Mouse (Mus musculus) midbrain, embryonic 11.5 days (tissue): Measurements from ENCODE around the gene Dvl2. TPM values are rescaled to one million over a fixed set of nuclear protein-coding genes. Genes with fewer than 3 reads are reported as not detected.
"Not testable (repeated sequence)": the region's sequence is repeated elsewhere in the genome, so short reads cannot be mapped to it uniquely, and the experiment has no call there.

Experiments used
- ATAC-seq: fragments of 200-750 bp; cut with Nextera tagmentation; 2 replicates; pipeline ENCODE4 v1.8.0; 2017; ENCODE audit warnings: moderate TSS enrichment, moderate library complexity; ENCODE audit not compliant: low FRiP score
- DNase-seq: peaks from one replicate; pipeline ENCODE4 v3.0.0; 2015; ENCODE audit warnings: low spot score; ENCODE audit errors: missing footprints
- H3K27ac ChIP-seq: fragments of 300-500 bp; sonication (generic); 2 replicates; pipeline ENCODE4 v1.5.1; 2014; ENCODE audit warnings: low read depth, low read length
- H3K27me3 ChIP-seq: fragments of 300-500 bp; sonication (generic); 2 replicates; pipeline ENCODE4 v1.6.1; 2014; ENCODE audit warnings: mild to moderate bottlenecking, low read length, moderate library complexity, mixed read lengths; ENCODE audit not compliant: control insufficient read depth, insufficient read depth
- H3K36me3 ChIP-seq: fragments of 300-500 bp; sonication (generic); 2 replicates; pipeline ENCODE4 v1.6.1; 2014; ENCODE audit warnings: mild to moderate bottlenecking, low read length, moderate library complexity, mixed read lengths; ENCODE audit not compliant: control insufficient read depth, insufficient read depth
- H3K4me1 ChIP-seq: fragments of 300-500 bp; sonication (generic); 2 replicates; pipeline ENCODE4 v1.6.1; 2014; ENCODE audit warnings: low read length; ENCODE audit not compliant: control insufficient read depth, insufficient read depth
- H3K4me2 ChIP-seq: fragments of 300-500 bp; sonication (generic); 2 replicates; pipeline ENCODE4 v1.6.1; 2014; ENCODE audit warnings: mild to moderate bottlenecking, moderate library complexity
- H3K4me3 ChIP-seq: fragments of 300-500 bp; sonication (generic); 2 replicates; pipeline ENCODE4 v1.5.1; 2014; ENCODE audit warnings: low read depth, low read length
- H3K9ac ChIP-seq: fragments of 300-500 bp; sonication (generic); 2 replicates; pipeline ENCODE4 v1.6.1; 2014; ENCODE audit warnings: low read length
- H3K9me3 ChIP-seq: fragments of 300-500 bp; sonication (generic); 2 replicates; pipeline ENCODE4 v1.6.1; 2016; ENCODE audit warnings: low read length; ENCODE audit not compliant: control insufficient read depth
- WGBS: fragments of 180-500 bp; shearing (Covaris S2); extraction: QIAGEN DNeasy Blood & Tissue Kit; methylation state at CpG from one replicate; pipeline ENCODE4 v1.1.7; 2014; 5-methylcytosine and 5-hydroxymethylcytosine counted together
- polyA plus RNA-seq: library from polyadenylated mRNA; unstranded; fragments of >200 nt; fragmentation: Nextera tagmentation; extraction: Ambion mirVana; gene quantifications from 2 replicates; pipeline ENCODE4 v1.2.1, GENCODE M21; 2014

The Dvl2 gene
- polyA plus RNA-seq = 29.0 and 30.0 TPM in 2 replicates

DNA sequence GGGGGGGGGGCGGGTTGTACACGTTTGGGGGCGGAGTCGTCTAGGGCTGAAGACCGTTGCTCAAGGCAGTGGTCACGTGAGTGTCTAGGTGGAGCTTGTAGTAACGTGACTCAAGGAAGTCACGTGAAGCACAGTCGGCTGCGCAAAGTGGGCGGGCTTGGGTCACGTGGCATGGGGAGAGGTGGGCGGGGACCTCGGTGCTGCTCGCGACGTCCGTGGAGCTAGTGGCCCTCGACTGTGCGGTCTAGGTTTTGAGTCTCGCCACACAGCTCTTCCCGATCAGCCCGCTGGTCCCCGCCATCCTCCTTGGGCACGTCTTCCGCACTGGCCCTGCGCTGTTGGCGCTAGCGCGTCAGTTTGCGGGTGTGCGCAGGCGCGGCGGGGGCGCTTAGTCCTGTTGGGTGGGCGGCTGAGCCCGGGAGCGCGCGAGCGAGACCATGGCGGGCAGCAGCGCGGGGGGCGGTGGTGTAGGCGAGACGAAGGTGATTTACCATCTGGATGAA, at the start of gene Dvl2:
TSS of gene Dvl2 (plus strand) at position 200 of the 503 bp plus-strand sequence.
- H3K9ac ChIP-seq = peak within 1 kb of the TSS; percentile 90
- no peaks in the 10 kb centered on the region for H3K9me3 ChIP-seq
- H3K4me1 ChIP-seq = peaks cover 29% of the 10 kb centered on the region
- peak within 1 kb of the TSS; percentile 81 for H3K4me3 ChIP-seq
- peaks cover 16% of the 10 kb centered on the region for H3K36me3 ChIP-seq
- H3K27me3 ChIP-seq = no peaks in the 10 kb centered on the region
- ATAC-seq = peak; percentile 68
- DNase-seq = peak; percentile 98
- H3K27ac ChIP-seq = peak within 1 kb of the TSS; percentile 94
- under 1% methylated on average over 46 of the region's 48 CpGs for WGBS
- peak within 1 kb of the TSS; percentile 92 for H3K4me2 ChIP-seq

DNA sequence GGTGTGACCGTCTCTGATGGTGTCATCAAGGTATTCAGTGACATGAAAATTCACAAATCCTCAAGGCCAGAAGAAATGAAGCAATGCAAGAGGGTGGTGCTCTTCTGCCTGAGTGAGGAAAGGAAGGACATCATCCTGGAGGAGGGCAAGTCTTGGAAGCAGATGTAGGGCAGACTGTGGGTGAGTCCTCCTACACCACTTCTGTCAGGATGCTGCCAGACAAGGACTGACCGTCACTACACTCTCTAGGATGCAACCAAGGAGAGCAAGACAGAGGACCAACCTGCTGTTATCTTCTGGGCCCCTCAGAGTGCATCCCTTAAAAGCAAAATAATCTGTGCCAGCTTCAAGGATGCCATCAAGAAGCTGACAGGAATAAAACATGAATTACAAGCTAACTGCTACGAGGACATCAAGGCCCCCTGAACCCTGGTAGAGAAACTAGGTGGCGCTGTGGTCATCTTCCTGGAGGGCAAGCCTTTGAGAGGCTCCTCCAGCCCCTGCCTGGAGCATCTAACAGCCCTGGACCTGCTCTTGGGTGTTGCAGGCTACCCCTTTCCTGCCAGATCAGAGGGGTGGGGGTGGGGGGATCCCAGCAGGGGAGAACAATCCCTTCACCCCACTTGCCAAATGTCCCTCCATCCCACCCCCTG, 49.5 kb upstream of the Dvl2 start:
- Histone ChIP-seq H3K36me3 (no peaks in the 10 kb centered on the region), H3K27me3 (no peaks in the 10 kb centered on the region), H3K4me1 (peaks cover 9% of the 10 kb centered on the region), H3K27ac (no peak overlapping the region), H3K4me3 (no peak overlapping the region), H3K9me3 (no peaks in the 10 kb centered on the region), H3K9ac (no peak overlapping the region), H3K4me2 (no peak overlapping the region)
- 47% methylated on average over 4 of the region's 4 CpGs for WGBS
- DNase-seq = peak; percentile 87
- no peak for ATAC-seq

DNA sequence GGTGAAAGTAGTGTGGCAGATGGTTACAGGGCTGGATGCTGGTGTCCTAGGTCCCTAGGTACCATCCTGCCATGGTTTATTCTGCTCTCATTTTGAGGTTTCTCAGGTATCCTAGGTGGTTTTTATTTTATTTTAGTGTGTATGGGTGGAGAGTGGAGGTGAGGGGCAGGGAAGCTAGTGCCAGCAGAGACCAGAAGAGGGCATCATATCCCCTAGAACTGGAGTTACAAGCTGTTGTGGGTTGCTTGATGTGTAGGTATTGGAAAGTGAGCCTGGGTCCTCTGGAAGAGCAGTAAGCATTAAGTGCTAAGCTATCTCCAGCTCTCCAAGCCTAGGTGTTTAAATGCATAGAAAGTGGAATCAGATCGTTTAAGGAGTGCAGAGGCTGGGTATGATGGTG, 48.1 kb upstream of the Dvl2 start:
- peaks cover 9% of the 10 kb centered on the region for H3K4me1 ChIP-seq
- no peak overlapping the region for H3K4me2 ChIP-seq
- no peak overlapping the region for H3K4me3 ChIP-seq
- no peak overlapping the region for H3K27ac ChIP-seq
- no peaks in the 10 kb centered on the region for H3K9me3 ChIP-seq
- WGBS = 52% methylated on average over 1 of the region's 1 CpGs
- no peaks in the 10 kb centered on the region for H3K36me3 ChIP-seq
- H3K27me3 ChIP-seq = no peaks in the 10 kb centered on the region
- DNase-seq (no peak), ATAC-seq (no peak)
- H3K9ac ChIP-seq = no peak overlapping the region

DNA sequence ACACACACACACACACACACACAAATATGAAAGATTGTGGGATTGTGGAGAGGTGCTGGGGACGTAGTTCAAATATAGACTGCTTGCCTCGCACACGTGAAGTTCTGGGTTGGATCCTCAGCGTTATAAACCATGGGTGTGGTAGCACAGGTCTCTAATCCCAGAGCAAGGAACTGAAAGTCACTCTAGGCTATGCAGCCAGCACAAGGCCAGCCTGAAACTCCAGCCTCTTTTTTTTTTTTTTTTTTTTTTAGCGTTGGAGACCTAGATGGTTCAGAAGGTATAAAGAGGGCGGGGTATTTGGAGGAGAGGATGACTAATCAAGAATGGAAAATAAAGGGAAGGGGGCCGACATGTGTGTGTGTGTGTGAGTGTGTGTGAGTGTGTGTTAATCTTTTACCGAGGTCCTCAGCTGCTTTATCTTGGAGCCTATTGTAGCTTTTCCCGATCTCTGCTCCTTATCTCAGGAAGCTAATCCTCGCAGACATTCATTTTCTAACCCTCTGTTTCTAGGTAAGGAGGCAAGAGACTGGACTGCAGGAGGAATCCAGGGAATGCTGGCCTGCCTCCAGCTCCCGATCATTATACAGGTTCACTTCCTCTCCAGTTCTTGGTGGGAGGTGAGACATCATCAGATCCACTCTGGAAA, 47.0 kb upstream of the Dvl2 start:
- H3K4me2 ChIP-seq = no peak overlapping the region
- H3K9ac ChIP-seq = no peak overlapping the region
- no peak overlapping the region for H3K4me3 ChIP-seq
- H3K9me3 ChIP-seq = no peaks in the 10 kb centered on the region
- no peak overlapping the region for H3K27ac ChIP-seq
- no peaks in the 10 kb centered on the region for H3K27me3 ChIP-seq
- ATAC-seq = no peak
- H3K4me1 ChIP-seq = peaks cover 4% of the 10 kb centered on the region; the same call in 1 of the 2 replicates
- H3K36me3 ChIP-seq = no peaks in the 10 kb centered on the region
- WGBS = 70% methylated on average over 11 of the region's 11 CpGs
- DNase-seq = no peak

DNA sequence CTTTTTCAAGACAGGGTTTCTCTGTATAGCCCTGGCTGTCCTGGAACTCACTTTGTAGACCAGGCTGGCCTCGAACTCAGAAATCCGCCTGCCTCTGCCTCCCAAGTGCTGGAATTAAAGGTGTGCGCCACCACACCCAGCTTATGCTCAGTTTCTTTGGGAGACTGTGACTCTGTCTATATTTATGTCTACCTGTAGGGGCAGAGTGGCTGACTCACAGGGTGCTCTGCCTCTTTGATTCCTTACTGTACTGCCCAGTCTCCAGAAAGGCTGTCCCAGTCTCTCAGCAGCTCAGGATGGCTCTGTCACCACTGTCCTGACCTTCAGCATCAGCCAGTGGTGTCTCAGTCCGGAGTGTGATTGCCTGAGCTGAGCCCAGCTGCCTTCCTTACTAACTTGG, 44.8 kb upstream of the Dvl2 start:
- not testable (repeated sequence) for H3K9me3 ChIP-seq, H3K9ac ChIP-seq, H3K36me3 ChIP-seq, H3K27ac ChIP-seq, ATAC-seq, DNase-seq, H3K4me1 ChIP-seq, H3K27me3 ChIP-seq, H3K4me2 ChIP-seq, H3K4me3 ChIP-seq
- 81% methylated on average over 4 of the region's 4 CpGs for WGBS

DNA sequence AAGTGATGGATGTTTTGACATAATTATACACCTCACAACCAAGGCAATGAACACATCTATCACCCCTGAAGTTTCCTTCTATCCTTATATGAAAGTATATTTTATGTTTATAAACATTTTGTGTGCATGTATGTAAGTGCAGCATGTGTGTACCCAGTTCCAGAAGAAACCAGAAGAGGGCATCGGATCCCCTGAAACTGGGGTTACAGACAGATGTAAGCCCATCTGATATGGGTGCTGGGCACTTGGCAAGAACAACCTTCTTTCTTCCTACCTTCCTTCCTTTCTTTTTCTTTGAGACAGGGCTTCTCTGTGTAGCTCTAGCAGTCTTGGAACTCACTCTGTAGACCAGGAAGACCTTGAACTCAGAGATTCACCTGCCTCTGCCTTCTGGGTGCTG, 44.2 kb upstream of the Dvl2 start:
- no peaks in the 10 kb centered on the region for H3K36me3 ChIP-seq
- DNase-seq (no peak), ATAC-seq (no peak)
- H3K4me2 ChIP-seq = no peak overlapping the region
- no peaks in the 10 kb centered on the region for H3K4me1 ChIP-seq
- no peak overlapping the region for H3K9ac ChIP-seq
- no peaks in the 10 kb centered on the region for H3K9me3 ChIP-seq
- 73% methylated on average over 1 of the region's 1 CpGs for WGBS
- no peak overlapping the region for H3K4me3 ChIP-seq
- no peak overlapping the region for H3K27ac ChIP-seq
- no peaks in the 10 kb centered on the region for H3K27me3 ChIP-seq

DNA sequence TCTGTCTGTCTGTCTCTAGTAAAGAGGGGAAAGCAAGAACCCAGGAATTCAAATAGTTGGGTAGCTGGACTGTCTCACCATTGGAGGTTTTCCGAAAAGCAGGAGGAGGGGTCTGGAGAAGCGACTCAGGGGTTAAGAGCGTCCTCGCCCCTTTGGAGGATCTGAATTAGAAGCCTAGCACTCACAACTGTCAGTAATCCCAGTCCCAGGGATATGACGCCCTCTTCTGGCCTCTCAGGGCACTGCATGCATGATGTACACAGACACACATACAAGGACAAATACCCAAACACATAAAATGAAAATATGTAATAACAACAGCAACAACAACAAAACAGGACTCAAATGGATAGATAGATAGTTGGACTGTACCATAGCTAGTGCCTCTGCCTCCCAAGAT, 39.8 kb upstream of the Dvl2 start:
- Histone ChIP-seq H3K4me1 (0 out of 2 replicates have a peak, but pooled peaks cover 3% of the 10 kb centered on the region), H3K36me3 (no peaks in the 10 kb centered on the region), H3K4me3 (no peak overlapping the region), H3K27me3 (peaks cover 27% of the 10 kb centered on the region), H3K9me3 (no peaks in the 10 kb centered on the region), H3K9ac (no peak overlapping the region), H3K4me2 (no peak overlapping the region), H3K27ac (no peak overlapping the region)
- DNase-seq (no peak), ATAC-seq (no peak)
- 25% methylated on average over 5 of the region's 5 CpGs for WGBS

DNA sequence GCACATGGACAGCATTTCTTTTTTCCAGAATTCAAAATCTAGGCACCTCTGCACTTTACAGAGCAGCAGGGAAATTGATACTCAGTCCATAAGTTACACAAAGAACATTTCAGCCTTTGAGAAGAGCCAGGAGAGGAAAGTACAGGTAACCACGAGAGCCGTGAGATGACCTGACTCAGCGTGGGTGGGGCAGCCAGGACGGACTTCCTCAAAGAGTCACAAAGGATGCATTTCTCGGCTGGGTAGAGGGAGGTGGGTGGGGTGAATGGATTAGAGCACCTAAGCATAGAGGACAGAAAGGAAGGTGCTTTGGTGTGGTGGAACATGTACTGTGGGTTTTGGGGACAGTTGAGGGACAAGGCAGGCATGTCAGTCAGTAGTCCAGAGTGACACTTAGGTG, 38.6 kb upstream of the Dvl2 start:
- H3K27ac ChIP-seq = no peak overlapping the region
- no peak for DNase-seq
- H3K27me3 ChIP-seq = peaks cover 39% of the 10 kb centered on the region
- no peak overlapping the region for H3K9ac ChIP-seq
- H3K4me3 ChIP-seq = no peak overlapping the region
- no peaks in the 10 kb centered on the region for H3K36me3 ChIP-seq
- no peaks in the 10 kb centered on the region for H3K9me3 ChIP-seq
- WGBS = 59% methylated on average over 5 of the region's 5 CpGs
- H3K4me2 ChIP-seq = no peak overlapping the region
- peaks cover 6% of the 10 kb centered on the region; the same call in 1 of the 2 replicates for H3K4me1 ChIP-seq
- no peak for ATAC-seq

DNA sequence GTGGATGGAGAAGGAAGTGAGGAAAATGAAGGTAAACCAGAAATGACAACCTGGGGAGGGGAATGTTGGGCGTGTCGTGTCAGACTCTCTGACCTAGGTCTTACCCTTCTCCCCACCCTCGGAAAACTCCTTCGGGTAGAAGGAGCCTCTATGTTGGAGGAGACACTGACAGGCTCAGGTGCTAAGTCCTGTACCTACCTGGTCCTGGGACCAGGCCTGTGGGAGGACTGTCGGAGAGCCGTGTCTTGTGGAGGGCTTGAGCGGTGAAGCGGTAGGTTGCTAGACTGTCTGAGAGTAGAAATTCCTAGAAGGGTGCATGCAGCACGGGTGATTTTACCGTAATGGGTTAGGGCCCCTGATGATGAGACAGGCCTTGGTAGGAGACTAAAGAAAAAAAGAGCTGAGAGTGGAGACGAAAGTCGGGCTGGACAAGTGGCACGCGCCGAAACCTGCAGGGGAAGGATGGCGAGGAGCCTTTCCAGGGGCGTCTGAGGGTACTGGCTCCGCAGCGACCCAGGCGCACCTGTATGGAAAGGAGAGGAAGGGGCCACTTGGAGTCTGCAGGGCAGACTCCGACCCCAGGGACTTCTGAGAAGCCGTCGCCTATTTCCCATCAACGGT, 35.6 kb upstream of the Dvl2 start, which contains the start of gene Cldn7:
TSS of gene Cldn7 (plus strand) at position 130 of the 621 bp plus-strand sequence.
- Histone ChIP-seq H3K4me2 (no peak within 1 kb of the TSS), H3K27ac (no peak within 1 kb of the TSS), H3K27me3 (peaks cover 54% of the 10 kb centered on the region), H3K4me3 (no peak within 1 kb of the TSS), H3K36me3 (peaks cover 7% of the 10 kb centered on the region; the same call in 1 of the 2 replicates), H3K9me3 (no peaks in the 10 kb centered on the region), H3K4me1 (peaks cover 6% of the 10 kb centered on the region; the same call in 1 of the 2 replicates), H3K9ac (no peak within 1 kb of the TSS)
- peak; percentile 92 for DNase-seq
- WGBS = 13% methylated on average over 24 of the region's 24 CpGs
- ATAC-seq = no peak
